Mouse (Mus musculus): ENCODE measurements around the gene Gria1. TPM values are rescaled to one million over a fixed set of nuclear protein-coding genes. Genes with fewer than 3 reads are reported as not detected.

Gria1 gene
- polyA plus RNA-seq, 1 experiment: 0.01 TPM

DNA sequence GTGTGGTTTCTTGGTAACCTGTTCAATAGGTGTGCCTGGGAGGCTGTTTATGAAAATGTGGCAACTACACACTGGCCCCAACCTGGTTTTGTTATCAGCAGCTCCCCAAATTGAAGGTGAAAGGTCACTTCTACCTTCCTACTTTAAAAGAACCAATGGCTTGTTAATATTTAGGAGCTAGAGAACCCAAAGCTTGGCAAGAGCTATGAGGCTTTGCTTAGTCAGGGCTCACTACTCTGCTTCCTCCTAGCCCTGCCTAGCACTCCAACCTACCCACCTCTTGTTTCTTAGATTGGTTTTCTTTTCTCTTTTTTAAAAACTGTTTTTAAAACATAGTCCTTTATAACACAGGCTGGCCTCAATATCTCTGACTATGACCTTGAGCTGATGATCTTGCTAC, 79.5 kb downstream of the Gria1 start:
- Histone ChIP-seq H3K27me3 (ENCODE audit: control insufficient read depth, insufficient read depth, low read length) (no peaks in the 10 kb centered on the region), H3K4me1 (ENCODE audit: control insufficient read depth, insufficient read depth, insufficient read length) (no peaks in the 10 kb centered on the region), H3K27ac (ENCODE audit: insufficient read depth, low read length) (no peak overlapping the region), H3K36me3 (ENCODE audit: control insufficient read depth, insufficient read depth, low read length) (no peaks in the 10 kb centered on the region), H3K4me3 (ENCODE audit: extremely low read depth, insufficient read depth, insufficient read length) (no peak overlapping the region)
- DNase-seq (ENCODE audit: low read depth in 1 of 2, low spot score in 2 of 2): no peak
- TF ChIP-seq POLR2A (IDR thresholded peaks at IDR 0.05; ENCODE audit: low read depth, low read length): no peak
- no peak for TF ChIP-seq CTCF (IDR thresholded peaks at IDR 0.05; ENCODE audit: extremely low read depth, insufficient read depth, insufficient read length, insufficient replicate concordance)

DNA sequence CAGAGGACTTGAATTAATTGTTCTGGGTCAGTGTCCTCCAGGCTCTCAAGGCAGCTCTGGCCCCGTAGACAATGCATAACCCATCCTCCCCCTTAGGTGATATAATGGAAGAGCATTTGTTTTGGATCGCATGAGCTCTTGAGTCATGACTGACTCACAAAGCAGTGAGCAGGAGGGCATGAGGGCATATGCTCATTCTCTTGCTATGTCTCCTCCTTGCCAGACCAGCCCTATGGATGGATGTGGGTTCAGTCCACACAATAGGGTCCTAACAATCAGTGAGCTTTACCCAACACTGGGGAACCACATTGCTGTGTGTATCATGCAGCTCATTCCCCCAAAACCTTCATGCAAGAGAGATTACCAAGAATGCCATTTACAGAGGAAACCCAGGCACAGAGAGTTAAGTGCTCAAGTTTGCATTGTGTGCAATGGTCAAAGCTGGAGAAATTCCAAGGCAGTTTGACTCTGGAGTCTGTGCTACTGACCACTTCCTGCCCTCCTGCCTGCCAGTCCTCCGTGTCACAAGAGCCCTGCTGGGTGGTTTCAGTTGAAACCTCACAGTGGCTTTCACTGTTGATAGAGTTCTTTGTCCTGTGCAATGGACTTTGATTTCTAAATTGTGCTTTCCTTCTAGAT, 80.2 kb downstream of the Gria1 start:
- whole genome bisulfite sequencing: 59% methylated on average over 3 of the region's 3 CpGs
- no peak for TF ChIP-seq CTCF (IDR thresholded peaks at IDR 0.05; ENCODE audit: extremely low read depth, insufficient read depth, insufficient read length, insufficient replicate concordance)
- TF ChIP-seq POLR2A (IDR thresholded peaks at IDR 0.05; ENCODE audit: low read depth, low read length): no peak
- Histone ChIP-seq H3K4me3 (ENCODE audit: extremely low read depth, insufficient read depth, insufficient read length) (no peak overlapping the region), H3K27me3 (ENCODE audit: control insufficient read depth, insufficient read depth, low read length) (no peaks in the 10 kb centered on the region), H3K36me3 (ENCODE audit: control insufficient read depth, insufficient read depth, low read length) (no peaks in the 10 kb centered on the region), H3K27ac (ENCODE audit: insufficient read depth, low read length) (no peak overlapping the region), H3K4me1 (ENCODE audit: control insufficient read depth, insufficient read depth, insufficient read length) (no peaks in the 10 kb centered on the region)
- no peak for DNase-seq (ENCODE audit: low read depth in 1 of 2, low spot score in 2 of 2)

DNA sequence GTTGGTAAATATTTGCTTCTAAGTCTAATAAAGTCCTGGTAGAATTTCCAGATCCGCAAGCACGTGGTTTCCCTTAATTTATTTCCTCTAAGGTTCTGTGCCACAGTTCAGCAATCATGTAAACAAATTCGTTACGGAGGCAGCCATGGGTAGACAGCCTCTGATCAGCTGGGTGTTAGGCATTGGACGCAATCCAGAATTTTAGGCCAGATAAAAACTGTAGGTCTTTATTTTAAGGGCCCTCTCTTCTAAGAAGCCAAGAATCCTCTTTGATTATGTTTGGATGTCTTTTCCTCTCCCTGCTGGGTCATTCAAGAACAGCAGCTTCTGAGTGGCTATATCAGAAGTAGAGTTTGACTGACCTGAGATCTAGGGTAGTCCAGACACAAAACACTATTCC, 89.3 kb downstream of the Gria1 start:
- no peak for DNase-seq (ENCODE audit: low read depth in 1 of 2, low spot score in 2 of 2)
- no peaks in the 10 kb centered on the region for H3K4me1 ChIP-seq (ENCODE audit: control insufficient read depth, insufficient read depth, insufficient read length)
- no peak for TF ChIP-seq POLR2A (IDR thresholded peaks at IDR 0.05; ENCODE audit: low read depth, low read length)
- no peak for TF ChIP-seq CTCF (IDR thresholded peaks at IDR 0.05; ENCODE audit: extremely low read depth, insufficient read depth, insufficient read length, insufficient replicate concordance)
- no peaks in the 10 kb centered on the region for H3K27me3 ChIP-seq (ENCODE audit: control insufficient read depth, insufficient read depth, low read length)
- H3K4me3 ChIP-seq (ENCODE audit: extremely low read depth, insufficient read depth, insufficient read length): no peak overlapping the region
- no peak overlapping the region for H3K27ac ChIP-seq (ENCODE audit: insufficient read depth, low read length)
- no peaks in the 10 kb centered on the region for H3K36me3 ChIP-seq (ENCODE audit: control insufficient read depth, insufficient read depth, low read length)
- WGBS: 77% methylated on average over 5 of the region's 5 CpGs

DNA sequence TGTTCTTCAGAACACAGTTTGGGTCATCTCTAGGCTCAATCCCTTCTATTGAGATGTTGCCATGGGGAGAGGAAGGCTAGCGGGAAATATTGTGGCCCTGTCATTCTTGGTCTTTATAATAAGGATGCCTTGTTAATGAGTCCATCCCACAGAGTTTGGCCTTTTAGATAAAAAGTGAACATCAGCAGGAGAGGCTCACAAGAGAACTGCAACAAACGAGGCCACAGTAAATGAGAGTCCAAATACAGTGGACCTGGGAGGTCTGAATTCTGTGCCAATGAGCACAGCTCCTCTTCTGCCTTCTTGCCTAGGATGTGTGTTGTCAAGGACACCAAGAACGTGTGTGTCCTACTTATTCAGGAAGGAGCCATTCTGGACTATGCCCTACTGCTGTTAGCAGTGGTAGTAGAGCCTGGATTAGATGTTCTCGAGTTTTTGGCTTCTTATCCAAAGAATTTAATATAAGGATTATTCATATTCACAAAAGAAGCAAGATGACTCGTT, 92.6 kb downstream of the Gria1 start:
- no peak for DNase-seq (ENCODE audit: low read depth in 1 of 2, low spot score in 2 of 2)
- Histone ChIP-seq H3K27me3 (ENCODE audit: control insufficient read depth, insufficient read depth, low read length) (no peaks in the 10 kb centered on the region), H3K4me1 (ENCODE audit: control insufficient read depth, insufficient read depth, insufficient read length) (no peaks in the 10 kb centered on the region), H3K4me3 (ENCODE audit: extremely low read depth, insufficient read depth, insufficient read length) (no peak overlapping the region), H3K27ac (ENCODE audit: insufficient read depth, low read length) (no peak overlapping the region), H3K36me3 (ENCODE audit: control insufficient read depth, insufficient read depth, low read length) (no peaks in the 10 kb centered on the region)
- 67% methylated on average over 5 of the region's 5 CpGs for WGBS
- TF ChIP-seq CTCF (IDR thresholded peaks at IDR 0.05; ENCODE audit: extremely low read depth, insufficient read depth, insufficient read length, insufficient replicate concordance) (no peak), POLR2A (IDR thresholded peaks at IDR 0.05; ENCODE audit: low read depth, low read length) (no peak)

DNA sequence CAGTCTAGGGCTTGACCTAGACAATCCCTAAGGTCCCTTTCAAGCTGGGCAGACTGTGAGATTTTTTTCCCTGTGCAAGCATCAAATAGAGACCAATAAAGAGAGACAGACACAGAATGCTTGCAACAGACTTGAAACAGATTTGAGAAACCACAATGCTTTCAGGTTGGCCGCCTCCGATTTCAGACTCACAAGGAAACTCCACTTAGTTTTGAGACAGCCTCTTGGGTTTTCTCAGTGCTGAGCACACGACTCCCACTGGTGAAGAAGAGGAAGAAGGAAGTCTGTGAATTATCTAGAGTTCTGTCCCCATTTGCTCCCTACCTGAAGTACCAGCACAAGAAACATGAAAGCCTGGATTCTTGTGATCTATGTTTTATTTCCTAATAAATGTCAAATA, 94.5 kb downstream of the Gria1 start:
- WGBS: 69% methylated on average over 3 of the region's 3 CpGs
- no peak for DNase-seq (ENCODE audit: low read depth in 1 of 2, low spot score in 2 of 2)

DNA sequence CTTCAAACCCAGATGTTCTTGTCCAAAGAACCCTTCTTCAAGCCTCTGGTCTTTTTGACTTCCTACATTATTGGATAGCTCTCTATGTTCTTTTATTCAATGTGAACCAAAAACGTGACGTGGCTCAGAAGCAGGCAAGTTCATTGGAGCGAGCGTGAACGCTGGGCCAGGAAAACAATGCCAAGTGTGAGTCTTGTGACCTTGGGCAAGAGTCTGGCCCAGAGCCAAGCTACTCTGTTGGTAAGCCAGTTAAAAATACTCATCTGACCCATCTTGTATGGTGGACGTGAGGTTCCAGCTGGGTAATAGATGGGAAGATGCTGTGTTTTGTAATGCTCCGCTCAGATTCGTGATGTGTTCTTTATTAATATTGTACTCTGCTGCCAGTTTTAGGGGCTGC, 101.2 kb downstream of the Gria1 start:
- DNase-seq (ENCODE audit: low read depth in 1 of 2, low spot score in 2 of 2): no peak
- no peak for TF ChIP-seq POLR2A (IDR thresholded peaks at IDR 0.05; ENCODE audit: low read depth, low read length)
- TF ChIP-seq CTCF (IDR thresholded peaks at IDR 0.05; ENCODE audit: extremely low read depth, insufficient read depth, insufficient read length, insufficient replicate concordance): no peak
- WGBS: 89% methylated on average over 8 of the region's 8 CpGs
- Histone ChIP-seq H3K27me3 (ENCODE audit: control insufficient read depth, insufficient read depth, low read length) (no peaks in the 10 kb centered on the region), H3K27ac (ENCODE audit: insufficient read depth, low read length) (no peak overlapping the region), H3K4me1 (ENCODE audit: control insufficient read depth, insufficient read depth, insufficient read length) (no peaks in the 10 kb centered on the region), H3K36me3 (ENCODE audit: control insufficient read depth, insufficient read depth, low read length) (no peaks in the 10 kb centered on the region), H3K4me3 (ENCODE audit: extremely low read depth, insufficient read depth, insufficient read length) (no peak overlapping the region)

More for the DNA sequence above, 94.5 kb downstream of the Gria1 start:
- H3K4me3 ChIP-seq (ENCODE audit: extremely low read depth, insufficient read depth, insufficient read length): no peak overlapping the region
- TF ChIP-seq CTCF (IDR thresholded peaks at IDR 0.05; ENCODE audit: extremely low read depth, insufficient read depth, insufficient read length, insufficient replicate concordance): no peak
- TF ChIP-seq POLR2A (IDR thresholded peaks at IDR 0.05; ENCODE audit: low read depth, low read length): no peak
- no peaks in the 10 kb centered on the region for H3K27me3 ChIP-seq (ENCODE audit: control insufficient read depth, insufficient read depth, low read length)
- no peaks in the 10 kb centered on the region for H3K4me1 ChIP-seq (ENCODE audit: control insufficient read depth, insufficient read depth, insufficient read length)
- H3K36me3 ChIP-seq (ENCODE audit: control insufficient read depth, insufficient read depth, low read length): no peaks in the 10 kb centered on the region
- no peak overlapping the region for H3K27ac ChIP-seq (ENCODE audit: insufficient read depth, low read length)

DNA sequence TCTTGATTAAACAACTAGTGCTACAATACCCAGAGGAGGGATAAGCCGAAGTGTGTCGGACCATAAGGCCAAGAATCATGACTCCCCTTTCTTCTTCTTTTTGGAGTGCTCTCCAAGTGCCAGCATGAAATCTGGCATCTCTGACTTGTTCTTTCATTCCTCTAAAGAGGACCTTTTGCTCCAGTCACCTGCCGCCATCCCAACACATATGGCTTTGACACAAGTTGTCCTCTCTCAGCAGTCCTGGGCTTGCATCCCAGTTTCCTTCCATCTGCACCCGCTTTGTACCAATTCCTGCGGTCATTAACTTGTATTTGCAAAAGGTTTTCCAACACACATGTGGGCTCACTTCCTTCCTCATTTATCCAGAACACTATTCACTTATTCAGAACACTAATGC, 103.2 kb downstream of the Gria1 start:
- TF ChIP-seq POLR2A (IDR thresholded peaks at IDR 0.05; ENCODE audit: low read depth, low read length): no peak
- no peak for TF ChIP-seq CTCF (IDR thresholded peaks at IDR 0.05; ENCODE audit: extremely low read depth, insufficient read depth, insufficient read length, insufficient replicate concordance)
- Histone ChIP-seq H3K27me3 (ENCODE audit: control insufficient read depth, insufficient read depth, low read length) (no peaks in the 10 kb centered on the region), H3K4me1 (ENCODE audit: control insufficient read depth, insufficient read depth, insufficient read length) (no peaks in the 10 kb centered on the region), H3K27ac (ENCODE audit: insufficient read depth, low read length) (no peak overlapping the region), H3K36me3 (ENCODE audit: control insufficient read depth, insufficient read depth, low read length) (no peaks in the 10 kb centered on the region), H3K4me3 (ENCODE audit: extremely low read depth, insufficient read depth, insufficient read length) (no peak overlapping the region)
- WGBS: 80% methylated on average over 5 of the region's 5 CpGs
- no peak for DNase-seq (ENCODE audit: low read depth in 1 of 2, low spot score in 2 of 2)
